Mouse (Mus musculus): ENCODE data around the gene Rbm10. TPM values are rescaled to one million over a fixed set of nuclear protein-coding genes. Genes with fewer than 3 reads are reported as not detected.

Rbm10 gene
- total RNA-seq (2021) = 10 to 100 TPM; 51.1 to 53.9 TPM

- peak; percentile 76 to 80 for DNase-seq
Measured at GRCm38 (mm10) chrX:20617176-20617902, at the start of gene Rbm10, which contains the start of gene Ndufb11. Gene Rbm10 (plus strand): TSS chrX:20617503. Gene Ndufb11 (minus strand): TSS chrX:20617619.

- no peak for DNase-seq
Measured at GRCm38 (mm10) chrX:20571024-20571423, 46.3 kb upstream of the Rbm10 start.

- DNase-seq = no peak
Measured at GRCm38 (mm10) chrX:20572683-20573082, 44.6 kb upstream of the Rbm10 start.

GRCm38 (mm10) chrX:20573927-20574326 is 43.4 kb upstream of the Rbm10 start:
- no peak for DNase-seq

GRCm38 (mm10) chrX:20587968-20588367 is 29.3 kb upstream of the Rbm10 start:
- no peak for DNase-seq

- no peak for DNase-seq
Measured at GRCm38 (mm10) chrX:20608500-20608899, 8.8 kb upstream of the Rbm10 start.

- no peak for DNase-seq
Measured at GRCm38 (mm10) chrX:20616861-20617175, 485 bp upstream of the Rbm10 start.

- DNase-seq = peak; percentile 37 to 50
Measured at GRCm38 (mm10) chrX:20617903-20618399, 648 bp downstream of the Rbm10 start.

GRCm38 (mm10) chrX:20638141-20638540 is 20.8 kb downstream of the Rbm10 start:
- no peak for DNase-seq

GRCm38 (mm10) chrX:20644780-20645179 is 27.5 kb downstream of the Rbm10 start:
- no peak for DNase-seq

GRCm38 (mm10) chrX:20657593-20657992 is 40.3 kb downstream of the Rbm10 start:
- no peak for DNase-seq

GRCm38 (mm10) chrX:20658026-20658652 is 40.8 kb downstream of the Rbm10 start, which contains the start of gene Uba1:
Gene Uba1 (plus strand): TSS chrX:20658326.
- peak; percentile 82 for DNase-seq

GRCm38 (mm10) chrX:20658891-20659406 is 41.6 kb downstream of the Rbm10 start:
- DNase-seq = no peak

GRCm38 (mm10) chrX:20662317-20662715 is 45.0 kb downstream of the Rbm10 start:
- no peak for DNase-seq

GRCm38 (mm10) chrX:20662716-20663443 is 45.6 kb downstream of the Rbm10 start:
- DNase-seq = peak; percentile 79 to 81

- DNase-seq = no peak
Measured at GRCm38 (mm10) chrX:20663444-20663790, 46.1 kb downstream of the Rbm10 start.

- peak; percentile 80 to 82 for DNase-seq
Measured at GRCm38 (mm10) chrX:20687519-20688067, 70.3 kb downstream of the Rbm10 start, which contains the start of gene Cdk16. Gene Cdk16 (plus strand): TSS chrX:20687954.

GRCm38 (mm10) chrX:20688068-20688547 is 70.8 kb downstream of the Rbm10 start:
- peak; percentile 79 to 83 for DNase-seq

- peak; percentile 21 to 35 for DNase-seq
Measured at GRCm38 (mm10) chrX:20688615-20689014, 71.3 kb downstream of the Rbm10 start.

- DNase-seq = no peak
Measured at GRCm38 (mm10) chrX:20691566-20691965, 74.3 kb downstream of the Rbm10 start.

GRCm38 (mm10) chrX:20692616-20693015 is 75.3 kb downstream of the Rbm10 start:
- no peak for DNase-seq

GRCm38 (mm10) chrX:20695842-20696241 is 78.5 kb downstream of the Rbm10 start:
- DNase-seq = no peak
